In the genomic region with DNA sequence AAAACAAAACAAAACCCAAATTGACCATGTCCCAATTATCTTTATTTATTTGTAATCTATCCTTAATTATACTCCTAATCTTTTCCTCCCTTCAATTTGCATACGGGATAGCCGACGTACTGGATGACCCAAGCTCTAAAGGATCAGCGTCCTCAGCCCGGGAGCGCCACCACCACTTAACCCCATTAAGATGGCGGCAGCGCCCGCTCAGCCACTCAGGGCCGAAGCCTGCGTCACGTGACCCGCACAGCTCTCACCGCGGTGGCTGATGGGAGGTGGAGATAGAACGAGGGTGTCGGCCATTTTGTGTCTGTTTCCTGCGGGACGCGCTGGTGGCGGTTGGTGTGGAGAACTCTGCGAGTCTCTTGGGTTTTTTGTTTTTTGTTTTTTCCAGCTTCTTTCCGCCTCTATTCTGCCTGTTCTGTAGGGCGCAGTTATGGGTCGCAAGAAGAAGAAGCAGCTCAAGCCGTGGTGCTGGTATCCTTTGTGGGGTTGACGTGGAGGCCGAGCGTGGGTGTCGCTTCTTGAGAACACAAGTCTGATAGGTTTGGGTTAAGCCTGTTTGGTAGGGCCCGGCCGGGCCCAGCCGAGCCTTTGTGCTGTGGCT, we compare ENCODE assay signal across 8 mouse cellular contexts. TPM values are rescaled to one million over a fixed set of nuclear protein-coding genes. Genes with fewer than 3 reads are reported as not detected.
DNase-seq lines count a peak whose midpoint lies in the region; ATAC-seq lines count a peak whose summit lies in the region.

A gene (plus strand): TSS at position 261 of the 607 bp plus-strand sequence.

- no peaks in the 10 kb centered on the region for H3K27me3 ChIP-seq in heart, embryonic 13.5 days (replicated peaks)
- H3K27me3 ChIP-seq in liver, embryonic 12.5 days (replicated peaks): no peaks in the 10 kb centered on the region; the same call in 1 of the 2 replicates
- H3K27me3 ChIP-seq in stomach, embryonic 15.5 days (replicated peaks): no peaks in the 10 kb centered on the region

- peaks cover 4% of the 10 kb centered on the region; the same call in 1 of the 2 replicates for H3K4me1 ChIP-seq in brown adipose tissue, adult 24 weeks (ENCODE audit: control insufficient read depth, insufficient read depth, insufficient read length, low read length)
- peaks cover 41% of the 10 kb centered on the region for H3K4me1 ChIP-seq in heart, embryonic 13.5 days
- H3K4me1 ChIP-seq in liver, embryonic 12.5 days: peaks cover 49% of the 10 kb centered on the region
- peaks cover 8% of the 10 kb centered on the region; the same call in 1 of the 2 replicates for H3K4me1 ChIP-seq in stomach, embryonic 15.5 days

- H3K4me3 ChIP-seq in brown adipose tissue, adult 24 weeks (ENCODE audit: insufficient read depth, low read depth, low read length): peak within 1 kb of the TSS; percentile 96
- peak within 1 kb of the TSS; percentile 89 for H3K4me3 ChIP-seq in heart, embryonic 13.5 days
- H3K4me3 ChIP-seq in liver, embryonic 12.5 days: peak within 1 kb of the TSS; percentile 96
- peak within 1 kb of the TSS; percentile 75 for H3K4me3 ChIP-seq in stomach, embryonic 15.5 days (replicated peaks)

- H3K9me3 ChIP-seq in heart, embryonic 13.5 days: no peaks in the 10 kb centered on the region
- no peaks in the 10 kb centered on the region for H3K9me3 ChIP-seq in liver, embryonic 12.5 days (replicated peaks)
- H3K9me3 ChIP-seq in stomach, embryonic 15.5 days: no peaks in the 10 kb centered on the region

- peak within 1 kb of the TSS; percentile 94 for H3K27ac ChIP-seq in brown adipose tissue, adult 24 weeks (replicated peaks; ENCODE audit: low read depth, low read length)
- H3K27ac ChIP-seq in heart, embryonic 13.5 days (replicated peaks): peak within 1 kb of the TSS; percentile 91
- H3K27ac ChIP-seq in liver, embryonic 12.5 days: peak within 1 kb of the TSS; percentile 96
- peak within 1 kb of the TSS; percentile 86 for H3K27ac ChIP-seq in stomach, embryonic 15.5 days

- peak; percentile 93 for ATAC-seq in heart, embryonic 13.5 days (ENCODE audit: extremely low read depth, insufficient number of reproducible peaks, low FRiP score, low TSS enrichment)
- ATAC-seq in liver, embryonic 12.5 days: peak; percentile 89
- ATAC-seq in stomach, embryonic 15.5 days (ENCODE audit: insufficient read depth, low FRiP score, low read depth): peak; percentile 89

- DNase-seq in CD4-positive, CD25-positive, alpha-beta regulatory T cell, adult 2 months (ENCODE audit: low read depth, low spot score): peak; percentile 98
- peak; percentile 52 for DNase-seq in fat pad, adult 2 months (ENCODE audit: extremely low read depth, low read depth, low spot score)
- DNase-seq in kidney, postnatal 10 days: peak; percentile 100
- DNase-seq in natural killer cell, adult 2 months (ENCODE audit: low spot score in 2 of 2): peak; percentile 95 to 96

- WGBS in heart, embryonic 13.5 days: under 1% methylated on average over 33 of the region's 33 CpGs
- WGBS in liver, embryonic 12.5 days (ENCODE audit: insufficient replicate concordance): under 1% methylated on average over 33 of the region's 33 CpGs
- WGBS in stomach, embryonic 15.5 days: under 1% methylated on average over 33 of the region's 33 CpGs

- H3K4me2 ChIP-seq in heart, embryonic 13.5 days: peak within 1 kb of the TSS; percentile 95
- H3K4me2 ChIP-seq in liver, embryonic 12.5 days: peak within 1 kb of the TSS; percentile 89
- H3K4me2 ChIP-seq in stomach, embryonic 15.5 days: peak within 1 kb of the TSS; percentile 71

- peak within 1 kb of the TSS; percentile 94 for H3K9ac ChIP-seq in heart, embryonic 13.5 days
- peak within 1 kb of the TSS; percentile 98 for H3K9ac ChIP-seq in liver, embryonic 12.5 days
- H3K9ac ChIP-seq in stomach, embryonic 15.5 days: peak within 1 kb of the TSS; percentile 70

- peaks cover 32% of the 10 kb centered on the region for H3K36me3 ChIP-seq in heart, embryonic 13.5 days
- H3K36me3 ChIP-seq in liver, embryonic 12.5 days: peaks cover 39% of the 10 kb centered on the region
- 0 out of 2 replicates have a peak, but pooled peaks cover 4% of the 10 kb centered on the region for H3K36me3 ChIP-seq in stomach, embryonic 15.5 days

RNA-seq across cellular contexts. Expression of the gene that starts here (rescaled TPM):
- polyA plus RNA-seq in brown adipose tissue, adult 24 weeks (2012; ENCODE audit: insufficient read depth, insufficient read length, missing spikeins): 52.9 and 109 TPM in 2 replicates
- polyA plus RNA-seq in heart, embryonic 13.5 days (2015; fragmentation: Nextera tagmentation; extraction: Ambion mirVana): 135 and 144 TPM in 2 replicates
- 143 TPM in 2 replicates for polyA plus RNA-seq in liver, embryonic 12.5 days (2016; fragmentation: Nextera tagmentation; extraction: Ambion mirVana)
- polyA plus RNA-seq in stomach, embryonic 15.5 days (2015; fragmentation: Nextera tagmentation; extraction: Ambion mirVana): 188 and 203 TPM in 2 replicates

Comparison
In these comparisons a context has a peak if more than half of its experiments do, and no peak if none do; other contexts are left out.
1. Peak in every context shown above with its lines: DNase-seq, ATAC-seq, H3K4me3 ChIP-seq and H3K27ac ChIP-seq.